Mouse (Mus musculus) kidney, postnatal 0 days (tissue): ENCODE data around the gene Phf12. TPM values are rescaled to one million over a fixed set of nuclear protein-coding genes. Genes with fewer than 3 reads are reported as not detected.

Source experiments
- ATAC-seq: fragments of 200-750 bp; cut with Nextera tagmentation; replicated peaks from 2 replicates; pipeline ENCODE4 v1.8.0; 2017; ENCODE audit warnings: low read depth, moderate number of reproducible peaks, moderate TSS enrichment, moderate library complexity; ENCODE audit not compliant: low FRiP score
- DNase-seq: peaks from one replicate; pipeline ENCODE4 v3.0.0-alpha.2; 2016; ENCODE audit warnings: low spot score
- H3K27ac ChIP-seq: fragments of 300-500 bp; sonication (generic); 2 replicates; pipeline ENCODE4 v1.5.1; 2014; ENCODE audit warnings: mild to moderate bottlenecking
- H3K27me3 ChIP-seq: fragments of 300-500 bp; sonication (generic); 2 replicates; pipeline ENCODE4 v1.6.1; 2014; ENCODE audit warnings: low read length, mixed read lengths; ENCODE audit not compliant: insufficient read depth
- H3K36me3 ChIP-seq: fragments of 300-500 bp; sonication (generic); 2 replicates; pipeline ENCODE4 v1.6.1; 2014; ENCODE audit warnings: low read length, mixed read lengths; ENCODE audit not compliant: insufficient read depth
- H3K4me1 ChIP-seq: fragments of 300-500 bp; sonication (generic); replicated peaks from 2 replicates; pipeline ENCODE4 v1.6.1; 2014; ENCODE audit warnings: antibody characterized with exemption, low read length, mixed read lengths; ENCODE audit not compliant: insufficient read depth
- H3K4me2 ChIP-seq: fragments of 300-500 bp; sonication (generic); 2 replicates; pipeline ENCODE4 v1.6.1; 2014; ENCODE audit warnings: mild to moderate bottlenecking, low read length, moderate library complexity, mixed read lengths
- H3K4me3 ChIP-seq: fragments of 300-500 bp; sonication (generic); replicated peaks from 2 replicates; pipeline ENCODE4 v1.5.1; 2014; ENCODE audit warnings: low read depth, low read length
- H3K9ac ChIP-seq: fragments of 300-500 bp; sonication (generic); 2 replicates; pipeline ENCODE4 v1.6.1; 2014; ENCODE audit warnings: low read depth, low read length
- H3K9me3 ChIP-seq: fragments of 300-500 bp; sonication (generic); replicated peaks from 2 replicates; pipeline ENCODE4 v1.6.1; 2016; ENCODE audit warnings: low read length, inconsistent platforms, mixed read lengths
- CTCF ChIP-seq: IDR thresholded peaks from 2 replicates; pipeline ENCODE4 v1.5.1; 2016; ENCODE audit warnings: antibody characterized with exemption, low read depth, mild to moderate bottlenecking, moderate library complexity
- WGBS: fragments of 180-500 bp; shearing (Covaris S2); extraction: QIAGEN DNeasy Blood & Tissue Kit; methylation state at CpG from one replicate; pipeline ENCODE4 v1.1.7; 2014; 5-methylcytosine and 5-hydroxymethylcytosine counted together
- microRNA counts: library from miRNA; unstranded; fragments of <30 nt; microRNA quantifications from one replicate; lab custom pipeline; 2015
- microRNA-seq: library from miRNA; unstranded; fragments of <30 nt; microRNA quantifications from one replicate; pipeline ENCODE4, GENCODE M21; 2016
- polyA plus RNA-seq: library from polyadenylated mRNA; unstranded; fragments of >200 nt; fragmentation: Nextera tagmentation; extraction: Ambion mirVana; gene quantifications from 2 replicates; pipeline ENCODE4 v1.2.1, GENCODE M21; 2015

Gene Phf12
- polyA plus RNA-seq, 1 experiment from 2014 or later, result 11.1 TPM

- Histone ChIP-seq H3K4me3 (no peak overlapping the region), H3K27me3 (no peaks in the 10 kb centered on the region), H3K9ac (no peak overlapping the region), H3K4me2 (no peak overlapping the region), H3K9me3 (no peaks in the 10 kb centered on the region), H3K27ac (no peak overlapping the region), H3K36me3 (peaks cover 15% of the 10 kb centered on the region), H3K4me1 (0 out of 2 replicates have a peak, but pooled peaks cover 3% of the 10 kb centered on the region)
- WGBS, result 87% methylated on average over 4 of the region's 4 CpGs
- no peak for TF ChIP-seq CTCF
- ATAC-seq, result no peak
- DNase-seq, result no peak
Observed at GRCm38 (mm10) chr11:78074666-78075065, 92.1 kb downstream of the Phf12 start.

MicroRNAs encoded within 50 kb of the gene (microRNA counts, 519-probe panel; counts per million panel counts)
- microRNA mmu-miR-144 (lab: Ali Mortazavi, UCI), result 5,170 counts per million, percentile 84 among the panel's probes with 10 or more counts
- microRNA mmu-miR-451 (lab: Ali Mortazavi, UCI), result 5,522 counts per million, percentile 87 among the panel's probes with 10 or more counts

Small RNAs within 50 kb of the gene (microRNA-seq; reads per million reads assigned to microRNA genes)
- gene Mir144 (37.7 reads per million, percentile 41 among the genes with 10 or more reads in this experiment), gene Mir451a (not detected), gene Mir451b (not detected)

Other genes with a start within 250 kb of the Phf12 start
- 26.5 and 27.7 TPM in 2 replicates for gene Myo18a, start 219.5 kb upstream of the Phf12 start, polyA plus RNA-seq
- gene Gm10277, start 195.0 kb upstream of the Phf12 start, polyA plus RNA-seq, result 0.34 and 0.40 TPM in 2 replicates
- gene Pipox, start 88.7 kb upstream of the Phf12 start, polyA plus RNA-seq, result 20.9 and 24.3 TPM in 2 replicates
- 0.17 TPM in 1 of 2 replicates, not detected in the other for gene Sez6, start 52.0 kb upstream of the Phf12 start, polyA plus RNA-seq
- gene Dhrs13, start 49.5 kb downstream of the Phf12 start, polyA plus RNA-seq, result 13.6 and 15.2 TPM in 2 replicates
- gene Flot2, start 55.2 kb downstream of the Phf12 start, polyA plus RNA-seq, result 38.5 and 42.4 TPM in 2 replicates
- 25.0 and 26.9 TPM in 2 replicates for gene Eral1, start 97.6 kb downstream of the Phf12 start, polyA plus RNA-seq
- 13.3 and 13.8 TPM in 2 replicates for gene Fam222b, start 111.9 kb downstream of the Phf12 start, polyA plus RNA-seq
- gene Traf4, start 182.8 kb downstream of the Phf12 start, polyA plus RNA-seq, result 79.2 and 79.6 TPM in 2 replicates
- gene Nek8, start 193.9 kb downstream of the Phf12 start, polyA plus RNA-seq, result 18.2 and 19.9 TPM in 2 replicates
- gene Tlcd1, start 194.0 kb downstream of the Phf12 start, polyA plus RNA-seq, result 43.4 and 46.6 TPM in 2 replicates
- 1,409 and 1,636 TPM in 2 replicates for gene Rpl23a, start 200.8 kb downstream of the Phf12 start, polyA plus RNA-seq
- 129 and 131 TPM in 2 replicates for gene Rab34, start 205.7 kb downstream of the Phf12 start, polyA plus RNA-seq
- 3.1 and 3.2 TPM in 2 replicates for gene Proca1, start 210.6 kb downstream of the Phf12 start, polyA plus RNA-seq